ENCODE assay signal across 10 mouse cellular contexts in the genomic region with DNA sequence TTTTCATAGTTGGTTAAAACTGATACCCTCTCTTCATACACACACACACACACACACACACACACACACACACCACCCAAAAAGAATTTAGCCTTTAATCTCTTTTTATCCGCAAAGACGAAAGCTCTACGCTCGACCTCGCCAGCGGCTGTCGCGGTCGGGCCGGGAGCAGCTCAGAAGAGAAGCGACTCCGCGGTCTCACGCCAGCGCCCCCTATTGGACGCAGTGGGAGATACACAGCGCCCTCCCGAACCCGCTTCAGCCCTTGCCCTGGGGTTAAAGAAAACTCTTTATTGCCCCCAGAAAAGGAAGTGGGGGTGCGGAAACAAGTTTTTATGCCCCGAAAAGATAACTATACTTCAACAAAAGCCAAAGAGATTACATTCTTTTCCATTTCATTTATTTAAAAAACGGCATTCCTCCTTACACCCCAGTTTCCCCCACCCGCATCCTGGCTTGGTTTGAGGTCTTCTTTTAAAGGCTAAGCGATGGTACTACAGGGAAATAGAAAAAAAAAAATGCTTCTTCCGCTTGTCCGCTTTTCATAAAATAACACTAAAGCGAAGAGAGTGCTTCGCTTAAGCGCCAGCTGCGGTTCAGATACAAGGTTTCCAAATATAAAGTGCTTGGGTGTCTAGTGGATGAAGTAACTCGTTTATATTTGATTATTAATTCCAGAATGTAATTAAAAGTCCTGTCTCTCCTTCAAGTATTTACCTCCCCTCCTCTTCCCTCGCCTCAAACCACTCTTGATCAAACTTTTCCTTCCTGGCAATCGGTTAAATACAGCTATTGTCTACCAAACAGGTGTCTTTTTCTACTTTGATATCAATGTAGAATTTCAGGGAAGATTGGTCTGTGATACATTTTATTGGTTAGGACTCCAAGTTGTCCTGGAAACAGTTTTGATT. TPM values are rescaled to one million over a fixed set of nuclear protein-coding genes. Genes with fewer than 3 reads are reported as not detected.
DNase-seq lines count a peak whose midpoint lies in the region; ATAC-seq and TF ChIP-seq lines count a peak whose summit lies in the region.
"Had no signal": no experiment of that assay in that cellular context is flagged by ENCODE, and none has a peak within 500 bp of the region (broad histone marks: within the 10 kb centered on the region; RNA-seq: fewer than 3 reads in every experiment).

No protein-coding gene starts in this region.

- H3K4me2 ChIP-seq in hindbrain, embryonic 13.5 days, result peak overlapping the region; percentile 60
- peak overlapping the region; percentile 70 for H3K4me2 ChIP-seq in neural tube, embryonic 12.5 days (replicated peaks)

- 9% methylated on average over 33 of the region's 33 CpGs for WGBS in hindbrain, embryonic 13.5 days
- WGBS in neural tube, embryonic 12.5 days, result 6% methylated on average over 33 of the region's 33 CpGs

- no peak for TF ChIP-seq EP300 in ES-Bruce4 (IDR thresholded peaks at IDR 0.05; ENCODE audit: insufficient read depth, low read depth, low read length)

- H3K9ac ChIP-seq in ES-Bruce4 (ENCODE audit: low read depth, poor library complexity, severe bottlenecking), result no peak overlapping the region
- peak overlapping the region; percentile 69; the same call in 1 of the 2 replicates for H3K9ac ChIP-seq in hindbrain, embryonic 13.5 days
- H3K9ac ChIP-seq in neural tube, embryonic 12.5 days, result no peak overlapping the region
- H3K9ac ChIP-seq: heart, embryonic 15.5 days had no signal

- no peaks in the 10 kb centered on the region for H3K27me3 ChIP-seq in ES-Bruce4 (ENCODE audit: control insufficient read depth, insufficient read depth, low read length, poor library complexity, severe bottlenecking)
- H3K27me3 ChIP-seq in hindbrain, embryonic 13.5 days, result peaks cover 74% of the 10 kb centered on the region
- H3K27me3 ChIP-seq in neural tube, embryonic 12.5 days (replicated peaks), result peaks cover 28% of the 10 kb centered on the region

- peak; percentile 77 for TF ChIP-seq CTCF in ES-Bruce4 (IDR thresholded peaks at IDR 0.05; ENCODE audit: low read depth, low read length)
- TF ChIP-seq CTCF in brain, embryonic 14.5 days (IDR thresholded peaks at IDR 0.05; ENCODE audit: borderline replicate concordance, extremely low read depth, insufficient read depth, insufficient read length), result peak; percentile 91

- peak; percentile 69 for DNase-seq in heart, postnatal 4 days
- DNase-seq in heart, postnatal 25 days (ENCODE audit: low spot score), result no peak
- peak; percentile 92 for DNase-seq in brain, embryonic 14.5 days (ENCODE audit: low read depth)
- DNase-seq in layer of hippocampus, adult 8-10 months (ENCODE audit: low spot score in 2 of 2), result no peak
- DNase-seq in c-Kit-positive CD71-positive TER-119-positive erythroid progenitor cells, embryonic 14.5 days (ENCODE audit: low spot score), result no peak

- intact Hi-C loops in heart, postnatal 25 days (cut with DNase I), result loop anchor here (10.0 kb wide), 3 partner anchors 684 to 764 kb away; no protein-coding TSS in a partner anchor

- no peaks in the 10 kb centered on the region for H3K9me3 ChIP-seq in ES-Bruce4 (replicated peaks; ENCODE audit: control insufficient read depth, insufficient read depth, low read length, poor library complexity, severe bottlenecking)
- no peaks in the 10 kb centered on the region for H3K9me3 ChIP-seq in hindbrain, embryonic 13.5 days
- no peaks in the 10 kb centered on the region for H3K9me3 ChIP-seq in neural tube, embryonic 12.5 days
- H3K9me3 ChIP-seq: heart, embryonic 15.5 days had no signal

- H3K4me3 ChIP-seq in ES-Bruce4 (ENCODE audit: low read depth, low read length), result no peak overlapping the region
- H3K4me3 ChIP-seq in hindbrain, embryonic 13.5 days, result peak overlapping the region; percentile 37
- H3K4me3 ChIP-seq in neural tube, embryonic 12.5 days, result no peak overlapping the region
- H3K4me3 ChIP-seq: myocyte had no signal

- ATAC-seq in hindbrain, embryonic 13.5 days (ENCODE audit: low FRiP score), result no peak
- no peak; the same call in 1 of the 2 replicates for ATAC-seq in neural tube, embryonic 12.5 days (ENCODE audit: low FRiP score, low read depth)

- H3K4me1 ChIP-seq in ES-Bruce4 (ENCODE audit: control insufficient read depth, insufficient read depth, low read length), result peaks cover 1% of the 10 kb centered on the region
- H3K4me1 ChIP-seq in hindbrain, embryonic 13.5 days (replicated peaks), result peaks cover 47% of the 10 kb centered on the region
- peaks cover 48% of the 10 kb centered on the region for H3K4me1 ChIP-seq in neural tube, embryonic 12.5 days

- H3K36me3 ChIP-seq in ES-Bruce4 (ENCODE audit: control insufficient read depth, insufficient read depth, low read length, poor library complexity, severe bottlenecking), result no peaks in the 10 kb centered on the region
- H3K36me3 ChIP-seq in hindbrain, embryonic 13.5 days, result no peaks in the 10 kb centered on the region
- no peaks in the 10 kb centered on the region for H3K36me3 ChIP-seq in neural tube, embryonic 12.5 days
- H3K36me3 ChIP-seq: heart, embryonic 15.5 days had no signal

- no peak for TF ChIP-seq POLR2A in ES-Bruce4 (IDR thresholded peaks at IDR 0.05; ENCODE audit: insufficient read depth, low read length)
- TF ChIP-seq POLR2A in brain, embryonic 14.5 days (IDR thresholded peaks at IDR 0.05; ENCODE audit: borderline replicate concordance, extremely low read depth, insufficient read depth, insufficient read length, poor library complexity, severe bottlenecking), result no peak

- H3K27ac ChIP-seq in ES-Bruce4 (ENCODE audit: insufficient read depth, low read length), result no peak overlapping the region
- peak overlapping the region; percentile 84; the same call in 1 of the 2 replicates for H3K27ac ChIP-seq in hindbrain, embryonic 13.5 days
- no peak overlapping the region for H3K27ac ChIP-seq in neural tube, embryonic 12.5 days
- H3K27ac ChIP-seq: heart, embryonic 15.5 days had no signal

RNA-seq across cellular contexts. Expression of a gene that starts 9.3 kb away (rescaled TPM):
- total RNA-seq in heart, postnatal 4 days (2021), result not detected
- total RNA-seq in heart, postnatal 25 days (2021), result not detected
- 400 and 407 TPM in 2 replicates for polyA plus RNA-seq in ES-Bruce4 (2011; ENCODE audit: insufficient read depth, insufficient read length, low read depth, missing spikeins)
- polyA plus RNA-seq in brain, embryonic 14.5 days (2012; rRNA removed), result 101 and 119 TPM in 2 replicates
- polyA plus RNA-seq in hindbrain, embryonic 13.5 days (2015; fragmentation: Nextera tagmentation; extraction: Ambion mirVana), result 16.9 and 19.2 TPM in 2 replicates
- 48.0 and 49.7 TPM in 2 replicates for polyA plus RNA-seq in neural tube, embryonic 12.5 days (2016; fragmentation: Nextera tagmentation; extraction: Ambion mirVana)
- 10 to 100 TPM; 38.6 to 47.2 (median 43.5) TPM for total RNA-seq in layer of hippocampus, adult 8-10 months (2022)
- polyA plus RNA-seq: myocyte had no signal

Comparison
In these comparisons a context has a peak if more than half of its experiments do, and no peak if none do; other contexts are left out.
1. DNase-seq: peak in heart, postnatal 4 days (single experiment) and brain, embryonic 14.5 days (single experiment); none in heart, postnatal 25 days (single experiment), layer of hippocampus, adult 8-10 months (0 of 2) and c-Kit-positive CD71-positive TER-119-positive erythroid progenitor cells, embryonic 14.5 days (single experiment).